Mouse (Mus musculus) gastrocnemius, adult 18-20 months (tissue): Measurements from ENCODE around the gene Pcyt1a. TPM values are rescaled to one million over a fixed set of nuclear protein-coding genes. Genes with fewer than 3 reads are reported as not detected.

Experiments
- DNase-seq: peaks from one replicate; pipeline ENCODE4 v3.0.0; 2021; ENCODE audit warnings: low spot score
- long read RNA-seq, 2 experiments: library from polyadenylated mRNA; stranded (forward); transcript quantifications; one replicate each; pipeline ENCODE4 v2.0.0; 2021
- total RNA-seq, 2 experiments: library from RNA; stranded (reverse); gene quantifications; 2 replicates each; pipeline ENCODE4 v1.2.3; 2021

Gene Pcyt1a
- 100 to 1,000 TPM; 124 to 125 TPM for total RNA-seq
- long read RNA-seq, experiment 1, full-length matches to known transcripts = 54 of 76 reads
- long read RNA-seq, experiment 1, partial matches to known transcripts = 8 of 76 reads
- long read RNA-seq, experiment 1, other reads (novel, unspliced or antisense) = 14 of 76 reads
- long read RNA-seq, experiment 2, full-length matches to known transcripts = 32 of 50 reads
- long read RNA-seq, experiment 2, partial matches to known transcripts = 3 of 50 reads
- long read RNA-seq, experiment 2, other reads (novel, unspliced or antisense) = 15 of 50 reads

GRCm38 (mm10) chr16:32430474-32431046, at the start of gene Pcyt1a:
Gene Pcyt1a (plus strand): TSS chr16:32430921.
- DNase-seq = peak; percentile 88

GRCm38 (mm10) chr16:32382901-32383300, 47.8 kb upstream of the Pcyt1a start:
- peak; percentile 36 for DNase-seq

GRCm38 (mm10) chr16:32384885-32385284, 45.8 kb upstream of the Pcyt1a start:
- DNase-seq = no peak

- DNase-seq = no peak
These were observed 43.9 kb upstream of the Pcyt1a start for GRCm38 (mm10) chr16:32386826-32387225.

GRCm38 (mm10) chr16:32389049-32389448, 41.7 kb upstream of the Pcyt1a start:
- DNase-seq = no peak

- no peak for DNase-seq
These were observed 40.9 kb upstream of the Pcyt1a start for GRCm38 (mm10) chr16:32389841-32390240.

- DNase-seq = no peak
These were observed 39.8 kb upstream of the Pcyt1a start for GRCm38 (mm10) chr16:32390882-32391281.

- DNase-seq = no peak
These were observed 34.8 kb upstream of the Pcyt1a start for GRCm38 (mm10) chr16:32395679-32396540.

GRCm38 (mm10) chr16:32396541-32396835, 34.2 kb upstream of the Pcyt1a start:
- no peak for DNase-seq

- DNase-seq = no peak
These were observed 32.5 kb upstream of the Pcyt1a start for GRCm38 (mm10) chr16:32398206-32398605.

GRCm38 (mm10) chr16:32400267-32400666, 30.5 kb upstream of the Pcyt1a start, which contains the start of gene Tm4sf19:
Gene Tm4sf19 (plus strand): TSS chr16:32400506.
- no peak for DNase-seq

- no peak for DNase-seq
These were observed 29.3 kb upstream of the Pcyt1a start for GRCm38 (mm10) chr16:32401335-32401965.

- DNase-seq = no peak
These were observed 27.9 kb upstream of the Pcyt1a start for GRCm38 (mm10) chr16:32402818-32403217.

GRCm38 (mm10) chr16:32405716-32406115, 25.0 kb upstream of the Pcyt1a start:
- no peak for DNase-seq

GRCm38 (mm10) chr16:32406671-32407070, 24.1 kb upstream of the Pcyt1a start:
- no peak for DNase-seq

- no peak for DNase-seq
These were observed 23.0 kb upstream of the Pcyt1a start for GRCm38 (mm10) chr16:32407730-32408129.

- DNase-seq = no peak
These were observed 13.3 kb upstream of the Pcyt1a start for GRCm38 (mm10) chr16:32417457-32417856.

- peak; percentile 95 for DNase-seq
These were observed 10.9 kb upstream of the Pcyt1a start, which contains the start of gene Tctex1d2 for GRCm38 (mm10) chr16:32419517-32420483. Gene Tctex1d2 (plus strand): TSS chr16:32419702.

GRCm38 (mm10) chr16:32427506-32427905, 3.2 kb upstream of the Pcyt1a start:
- DNase-seq = no peak

GRCm38 (mm10) chr16:32431047-32431591, 398 bp downstream of the Pcyt1a start:
- no peak for DNase-seq
